Mouse (Mus musculus) myocyte (in vitro differentiated cells): ENCODE results near the gene Gm10134.

Source experiments
- CEBPB ChIP-seq: IDR thresholded peaks from 2 replicates; pipeline ENCODE4 v1.6.1; 2011; ENCODE audit warnings: mild to moderate bottlenecking, moderate library complexity; ENCODE audit not compliant: poor library complexity, insufficient read depth, severe bottlenecking
- E2F4 ChIP-seq: IDR thresholded peaks from one replicate; pipeline ENCODE4 v1.6.1; 2011; ENCODE audit warnings: mild to moderate bottlenecking, control low read depth, moderate library complexity; ENCODE audit not compliant: insufficient read depth
- MAX ChIP-seq: IDR thresholded peaks from one replicate; pipeline ENCODE4 v1.6.1; 2011; ENCODE audit warnings: low read depth, mild to moderate bottlenecking, control low read depth
- MYOD1 ChIP-seq, 3 experiments: IDR thresholded peaks; one replicate each; pipeline ENCODE4 v1.6.1; 2011; ENCODE audit warnings: control low read depth in 2 of 3, low read depth in 2 of 3, mild to moderate bottlenecking in 2 of 3, moderate library complexity in 1 of 3; ENCODE audit not compliant: insufficient read length in 2 of 3, control insufficient read depth in 1 of 3
- MYOG ChIP-seq, 3 experiments: IDR thresholded peaks; one replicate each; pipeline ENCODE4 v1.6.1; 2011; ENCODE audit warnings: control low read depth in 2 of 3, low read depth in 2 of 3, mild to moderate bottlenecking in 2 of 3; ENCODE audit not compliant: insufficient read length in 2 of 3, control insufficient read depth in 1 of 3, insufficient read depth in 1 of 3
- POLR2A ChIP-seq: IDR thresholded peaks from one replicate; pipeline ENCODE4 v1.6.1; 2011; ENCODE audit warnings: low read depth, mild to moderate bottlenecking, control low read depth, moderate library complexity; ENCODE audit not compliant: insufficient read length
- POLR2AphosphoS2 ChIP-seq: IDR thresholded peaks from one replicate; pipeline ENCODE4 v1.6.1; 2011; ENCODE audit warnings: low read depth, control low read depth; ENCODE audit not compliant: insufficient read length
- REST ChIP-seq: IDR thresholded peaks from one replicate; pipeline ENCODE4 v1.6.1; 2011; ENCODE audit warnings: mild to moderate bottlenecking, control low read depth, moderate library complexity; ENCODE audit not compliant: insufficient read depth, insufficient read length
- SRF ChIP-seq: IDR thresholded peaks from one replicate; pipeline ENCODE4 v1.6.1; 2011; ENCODE audit warnings: low read depth; ENCODE audit not compliant: control insufficient read depth, insufficient read length
- TCF12 ChIP-seq: IDR thresholded peaks from one replicate; pipeline ENCODE4 v1.6.1; 2011; ENCODE audit warnings: mild to moderate bottlenecking, control low read depth; ENCODE audit not compliant: poor library complexity, insufficient read depth, severe bottlenecking
- TCF3 ChIP-seq: IDR thresholded peaks from one replicate; pipeline ENCODE4 v1.6.1; 2011; ENCODE audit warnings: low read depth, control low read depth; ENCODE audit not compliant: insufficient read length
- USF1 ChIP-seq: IDR thresholded peaks from one replicate; pipeline ENCODE4 v1.6.1; 2011; ENCODE audit warnings: low read depth, mild to moderate bottlenecking, control low read depth, moderate library complexity

DNA sequence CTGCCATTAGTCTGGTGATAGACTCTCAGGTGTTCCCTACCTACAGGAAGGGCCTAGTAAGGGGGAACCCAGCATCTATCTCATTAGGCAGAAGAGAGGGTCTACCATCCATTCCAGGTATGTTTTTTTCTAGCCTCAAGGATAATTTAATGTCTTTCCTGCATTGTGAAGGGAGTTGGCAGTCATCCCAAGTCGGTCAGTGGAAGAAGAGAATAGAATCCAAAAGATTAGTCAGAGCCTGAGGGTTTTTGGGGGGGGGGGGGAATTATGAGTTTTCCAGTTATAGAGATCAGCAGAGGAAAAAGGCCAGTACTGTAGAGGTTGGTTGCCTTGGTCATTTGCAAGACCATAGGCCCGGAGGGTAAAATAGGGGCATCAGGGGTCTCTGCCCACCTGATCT, 11.4 kb upstream of the Gm10134 start:
- TF ChIP-seq MYOD1 (IDR thresholded peaks at IDR 0.05; ENCODE audit: control insufficient read depth in 1 of 3, insufficient read length in 2 of 3, low read depth in 2 of 3) (no peak), POLR2A (no peak), SRF (no peak), TCF12 (no peak), POLR2AphosphoS2 (no peak), E2F4 (no peak), MYOG (IDR thresholded peaks at IDR 0.05; ENCODE audit: control insufficient read depth in 1 of 3, insufficient read depth in 1 of 3, insufficient read length in 2 of 3, low read depth in 2 of 3) (no peak), CEBPB (no peak), USF1 (no peak), MAX (no peak), REST (no peak), TCF3 (no peak)
